Mouse (Mus musculus) small intestine, adult 2 months (tissue): ENCODE results near the gene Cmtm2b. TPM values are rescaled to one million over a fixed set of nuclear protein-coding genes. Genes with fewer than 3 reads are reported as not detected.
A peak's percentile ranks its signal among the peaks of the same experiment; 100 is the strongest.

Experiments used
- H3K27ac ChIP-seq: fragments of 200-500 bp; 2 replicates; pipeline ENCODE4 v1.5.1; 2012; ENCODE audit warnings: low read depth, low read length, control low read depth, inconsistent platforms; ENCODE audit not compliant: insufficient read depth
- H3K27me3 ChIP-seq: fragments of 200-500 bp; 2 replicates; pipeline ENCODE4 v1.6.1; 2012; ENCODE audit warnings: mild to moderate bottlenecking, moderate library complexity, low read length, inconsistent platforms; ENCODE audit not compliant: control insufficient read depth, insufficient read depth
- H3K36me3 ChIP-seq: fragments of 200-500 bp; 2 replicates; pipeline ENCODE4 v1.6.1; 2012; ENCODE audit warnings: mild to moderate bottlenecking, low read length, control low read depth, inconsistent platforms; ENCODE audit not compliant: control insufficient read depth, insufficient read depth
- H3K4me1 ChIP-seq: fragments of 200-500 bp; 2 replicates; pipeline ENCODE4 v1.6.1; 2012; ENCODE audit warnings: low read length, inconsistent platforms, mixed read lengths; ENCODE audit not compliant: control insufficient read depth, insufficient read depth, insufficient read length
- H3K4me3 ChIP-seq: fragments of 200-500 bp; 2 replicates; pipeline ENCODE4 v1.5.1; 2012; ENCODE audit warnings: low read depth, mild to moderate bottlenecking, control low read depth, inconsistent platforms, low read length, moderate library complexity
- CTCF ChIP-seq: fragments of 200-500 bp; IDR thresholded peaks from 2 replicates; pipeline ENCODE4 v1.5.1; 2012; ENCODE audit warnings: low read depth, mild to moderate bottlenecking, control low read depth, inconsistent platforms, low read length, moderate library complexity, mixed read lengths; ENCODE audit not compliant: insufficient replicate concordance, insufficient read length; ENCODE audit errors: extremely low read depth
- POLR2A ChIP-seq: fragments of 200-500 bp; IDR thresholded peaks from 2 replicates; pipeline ENCODE4 v1.6.1; 2012; ENCODE audit warnings: low read depth, mild to moderate bottlenecking, control low read depth, inconsistent platforms, low read length, moderate library complexity
- WGBS: fragments of 180-500 bp; shearing (Covaris S2); methylation state at CpG from one replicate; pipeline ENCODE4 v1.1.7; 2018; 5-methylcytosine and 5-hydroxymethylcytosine counted together
- polyA plus RNA-seq: library from polyadenylated mRNA; depleted of rRNA; stranded (reverse); fragments of >200 nt; gene quantifications from 2 replicates; pipeline ENCODE4 v1.2.3, GENCODE M21; 2012; rRNA removed

The Cmtm2b gene
- polyA plus RNA-seq, 1 experiment: not detected

- H3K36me3 ChIP-seq: no peaks in the 10 kb centered on the region
- H3K4me3 ChIP-seq: no peak overlapping the region
- peaks cover 21% of the 10 kb centered on the region for H3K4me1 ChIP-seq
- H3K27ac ChIP-seq: peak overlapping the region; percentile 23
- H3K27me3 ChIP-seq: no peaks in the 10 kb centered on the region
- no peak for TF ChIP-seq CTCF
- no peak for TF ChIP-seq POLR2A
- WGBS: 35% methylated on average over 11 of the region's 11 CpGs
Measured at GRCm38 (mm10) chr8:104374269-104374668, 52.2 kb downstream of the Cmtm2b start.

- TF ChIP-seq POLR2A (no peak), CTCF (no peak)
- Histone ChIP-seq H3K36me3 (no peaks in the 10 kb centered on the region), H3K4me3 (no peak overlapping the region), H3K4me1 (peaks cover 19% of the 10 kb centered on the region), H3K27ac (peak overlapping the region; percentile 91), H3K27me3 (no peaks in the 10 kb centered on the region)
- WGBS: 19% methylated on average over 14 of the region's 14 CpGs
Measured at GRCm38 (mm10) chr8:104374864-104375846, 53.1 kb downstream of the Cmtm2b start.

GRCm38 (mm10) chr8:104375959-104376358 is 53.9 kb downstream of the Cmtm2b start:
- peaks cover 19% of the 10 kb centered on the region for H3K4me1 ChIP-seq
- no peaks in the 10 kb centered on the region for H3K27me3 ChIP-seq
- no peak for TF ChIP-seq POLR2A
- TF ChIP-seq CTCF: no peak
- H3K36me3 ChIP-seq: no peaks in the 10 kb centered on the region
- H3K4me3 ChIP-seq: no peak overlapping the region
- H3K27ac ChIP-seq: peak overlapping the region; percentile 91; the same call in 1 of the 2 replicates
- 48% methylated on average over 5 of the region's 5 CpGs for WGBS

- no peaks in the 10 kb centered on the region for H3K36me3 ChIP-seq
- no peak overlapping the region for H3K27ac ChIP-seq
- H3K4me3 ChIP-seq: no peak overlapping the region
- TF ChIP-seq CTCF (no peak), POLR2A (no peak)
- H3K27me3 ChIP-seq: no peaks in the 10 kb centered on the region
- 65% methylated on average over 11 of the region's 11 CpGs for WGBS
- peaks cover 20% of the 10 kb centered on the region for H3K4me1 ChIP-seq
Measured at GRCm38 (mm10) chr8:104376669-104377068, 54.6 kb downstream of the Cmtm2b start.

- 88% methylated on average over 10 of the region's 10 CpGs for WGBS
- no peak overlapping the region for H3K27ac ChIP-seq
Measured at GRCm38 (mm10) chr8:104379301-104379836, 57.3 kb downstream of the Cmtm2b start.

GRCm38 (mm10) chr8:104380269-104380668 is 58.2 kb downstream of the Cmtm2b start:
- no peaks in the 10 kb centered on the region for H3K27me3 ChIP-seq
- peaks cover 25% of the 10 kb centered on the region for H3K4me1 ChIP-seq
- WGBS: 87% methylated on average over 7 of the region's 7 CpGs
- H3K36me3 ChIP-seq: no peaks in the 10 kb centered on the region
- no peak overlapping the region for H3K4me3 ChIP-seq
- no peak overlapping the region for H3K27ac ChIP-seq
- TF ChIP-seq POLR2A: no peak
- TF ChIP-seq CTCF: no peak

More at GRCm38 (mm10) chr8:104379301-104379836, 57.3 kb downstream of the Cmtm2b start:
- Histone ChIP-seq H3K36me3 (no peaks in the 10 kb centered on the region), H3K27me3 (no peaks in the 10 kb centered on the region), H3K4me3 (no peak overlapping the region), H3K4me1 (peaks cover 28% of the 10 kb centered on the region)
- no peak for TF ChIP-seq CTCF
- TF ChIP-seq POLR2A: no peak

Other genes with a start within 250 kb of the Cmtm2b start
- 6.5 and 13.2 TPM in 2 replicates for gene Cdh5, start 220.6 kb upstream of the Cmtm2b start, polyA plus RNA-seq
- 3.0 and 7.4 TPM in 2 replicates for gene Bean1, start 151.8 kb upstream of the Cmtm2b start, polyA plus RNA-seq
- gene Tk2, start 73.7 kb upstream of the Cmtm2b start, polyA plus RNA-seq: 5.3 and 5.6 TPM in 2 replicates
- 0.94 and 1.0 TPM in 2 replicates for gene Cklf, start 71.4 kb upstream of the Cmtm2b start, polyA plus RNA-seq
- gene Cmtm2a, start 29.0 kb upstream of the Cmtm2b start, polyA plus RNA-seq: not detected in 2 replicates
- gene Gm45711, start 12.1 kb upstream of the Cmtm2b start, polyA plus RNA-seq: not detected in 2 replicates
- gene Cmtm1, start 12.1 kb upstream of the Cmtm2b start, polyA plus RNA-seq: 0.13 TPM in 1 of 2 replicates, not detected in the other
- gene Gm11020, start 663 bp upstream of the Cmtm2b start, polyA plus RNA-seq: not detected in 2 replicates
- 21.3 and 23.8 TPM in 2 replicates for gene Cmtm3, start 17.2 kb downstream of the Cmtm2b start, polyA plus RNA-seq
- 13.0 and 25.6 TPM in 2 replicates for gene Cmtm4, start 73.6 kb downstream of the Cmtm2b start, polyA plus RNA-seq
- gene Dync1li2, start 120.8 kb downstream of the Cmtm2b start, polyA plus RNA-seq: 3.9 and 4.4 TPM in 2 replicates
- gene Terb1, start 187.7 kb downstream of the Cmtm2b start, polyA plus RNA-seq: 0.06 TPM in 1 of 2 replicates, not detected in the other
- 1.4 and 3.0 TPM in 2 replicates for gene Nae1, start 212.4 kb downstream of the Cmtm2b start, polyA plus RNA-seq
- gene Car7, start 212.5 kb downstream of the Cmtm2b start, polyA plus RNA-seq: 0.98 and 2.1 TPM in 2 replicates